In the genomic region with DNA sequence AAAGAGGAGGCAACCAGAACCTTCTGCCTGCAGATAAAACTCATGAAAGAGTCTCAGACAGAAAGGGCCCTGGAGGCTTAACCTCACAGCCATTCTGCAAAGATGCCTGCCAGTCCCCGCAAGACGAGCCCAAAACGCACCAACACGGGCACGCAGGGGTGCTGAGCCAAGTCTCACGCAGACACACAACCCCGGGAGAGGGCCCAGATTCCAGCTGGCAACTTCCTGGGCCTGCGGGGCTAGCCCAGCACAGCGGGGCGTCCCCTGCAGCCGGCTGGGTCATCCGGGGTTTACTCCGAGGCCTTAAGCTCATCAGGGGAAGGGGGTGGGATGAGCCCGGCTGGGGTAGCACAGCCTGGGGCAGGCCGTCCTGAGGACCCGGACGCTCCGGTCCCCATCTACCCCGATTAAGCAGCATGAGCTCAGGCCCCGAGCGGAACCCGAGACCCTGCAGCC, we compare ENCODE assay signal across 8 mouse cellular contexts. TPM values are rescaled to one million over a fixed set of nuclear protein-coding genes. Genes with fewer than 3 reads are reported as not detected.
DNase-seq lines count a peak whose midpoint lies in the region; ATAC-seq and TF ChIP-seq lines count a peak whose summit lies in the region.

No protein-coding gene starts in this region.

- H3K27ac ChIP-seq in kidney, postnatal 0 days: peak overlapping the region; percentile 92

- under 1% methylated on average over 22 of the region's 22 CpGs for WGBS in kidney, postnatal 0 days

- POLR2A ChIA-PET in Patski (lab: Charles Lee): interaction anchor here (0.6 to 1.2 kb wide), 3 partner anchors 18 to 385 kb away, joined by 3 read pairs; no protein-coding TSS in a partner anchor

- peak overlapping the region; percentile 83 for H3K4me2 ChIP-seq in kidney, postnatal 0 days (ENCODE audit: low read length)

- peak overlapping the region; percentile 85 for H3K4me3 ChIP-seq in kidney, postnatal 0 days (replicated peaks; ENCODE audit: low read depth, low read length)

- H3K9me3 ChIP-seq in kidney, postnatal 0 days (replicated peaks; ENCODE audit: low read length): no peaks in the 10 kb centered on the region

- no peaks in the 10 kb centered on the region for H3K27me3 ChIP-seq in Patski
- H3K27me3 ChIP-seq in kidney, postnatal 0 days (ENCODE audit: insufficient read depth, low read length): no peaks in the 10 kb centered on the region

- H3K36me3 ChIP-seq in kidney, postnatal 0 days (ENCODE audit: insufficient read depth, low read length): no peaks in the 10 kb centered on the region

- CTCF ChIA-PET in Patski (lab: Charles Lee): interaction anchor here (1.6 kb wide), 1 partner anchor 12 kb away, joined by 4 read pairs; no protein-coding TSS in a partner anchor

- in situ Hi-C loops in Patski (cut with MboI; ENCODE audit: low pct_unique_long_range_greater_than_20kb): loop anchor here (25.0 kb wide), 1 partner anchor 1519 kb away; a partner anchor contains a TSS

- H3K4me1 ChIP-seq in kidney, postnatal 0 days (replicated peaks; ENCODE audit: insufficient read depth, low read length): 0 out of 2 replicates have a peak, but pooled peaks cover 4% of the 10 kb centered on the region

- no peak for TF ChIP-seq CTCF in Patski (IDR thresholded peaks at IDR 0.05)
- no peak for TF ChIP-seq CTCF in kidney, postnatal 0 days (IDR thresholded peaks at IDR 0.05; ENCODE audit: low read depth)

- peak; percentile 59 for ATAC-seq in Patski
- ATAC-seq in kidney, postnatal 0 days (replicated peaks; ENCODE audit: low FRiP score, low read depth): peak; percentile 65

- peak overlapping the region; percentile 88 for H3K9ac ChIP-seq in kidney, postnatal 0 days (ENCODE audit: low read depth, low read length)

- DNase-seq in adrenal gland, adult 18-20 months (ENCODE audit: low spot score in 2 of 2): peak; percentile 40 to 52
- no peak for DNase-seq in adrenal gland, postnatal 4 days (ENCODE audit: low spot score in 2 of 2)
- DNase-seq in Patski (ENCODE audit: low read depth, low spot score): no peak
- DNase-seq in embryo, embryonic 10 days (ENCODE audit: low spot score): peak; percentile 64
- DNase-seq in heart, adult 9 months (ENCODE audit: low spot score in 2 of 2): peak; percentile 57 to 68
- peak; percentile 47 for DNase-seq in kidney, postnatal 0 days (ENCODE audit: low spot score)
- peak; percentile 44 for DNase-seq in lung, postnatal 36 days
- peak; percentile 39 for DNase-seq in right cerebral cortex, postnatal 14 days

RNA-seq across cellular contexts. Expression of a gene that starts 0.6 kb away (rescaled TPM):
- total RNA-seq in adrenal gland, adult 18-20 months (2021): 10 to 100 TPM; 15.0 to 15.5 TPM
- total RNA-seq in adrenal gland, postnatal 4 days (2021): 10 to 100 TPM; 25.0 to 27.4 TPM
- polyA plus RNA-seq in Patski (2021): 17.5 TPM
- polyA plus RNA-seq in kidney, postnatal 0 days (2015; fragmentation: Nextera tagmentation; extraction: Ambion mirVana): 9.9 and 10.0 TPM in 2 replicates

RNA-seq across cellular contexts. Expression of a gene that starts 10.4 kb away (rescaled TPM):
- total RNA-seq in adrenal gland, adult 18-20 months (2021): under 1 TPM in 1 of 2 experiments, not detected in 1; 0.20 TPM
- total RNA-seq in adrenal gland, postnatal 4 days (2021): 10 to 100 TPM in 1 of 2 experiments, under 1 TPM in 1; 0.51 to 16.1 TPM
- polyA plus RNA-seq in Patski (2021): 0.18 TPM
- polyA plus RNA-seq in kidney, postnatal 0 days (2015; fragmentation: Nextera tagmentation; extraction: Ambion mirVana): 35.3 and 42.7 TPM in 2 replicates

Comparison
In these comparisons a context has a peak if more than half of its experiments do, and no peak if none do; other contexts are left out.
1. DNase-seq: peak in adrenal gland, adult 18-20 months (2 of 2), embryo, embryonic 10 days (single experiment), heart, adult 9 months (2 of 2), kidney, postnatal 0 days (single experiment), lung, postnatal 36 days (single experiment) and right cerebral cortex, postnatal 14 days (single experiment); none in adrenal gland, postnatal 4 days (0 of 2) and Patski (single experiment).